Mouse (Mus musculus) limb, embryonic 15.5 days (tissue): ENCODE data around the gene Arhgap4. TPM values are rescaled to one million over a fixed set of nuclear protein-coding genes. Genes with fewer than 3 reads are reported as not detected.
A peak's percentile ranks its signal among the peaks of the same experiment; 100 is the strongest.

Source experiments
- ATAC-seq: fragments of 200-750 bp; cut with Nextera tagmentation; 2 replicates; pipeline ENCODE4 v1.8.0; 2017; ENCODE audit warnings: low read depth, moderate TSS enrichment; ENCODE audit not compliant: insufficient number of reproducible peaks, low FRiP score, low TSS enrichment
- H3K27ac ChIP-seq: fragments of 300-500 bp; sonication (generic); 2 replicates; pipeline ENCODE4 v1.5.1; 2015; ENCODE audit warnings: moderate library complexity, mild to moderate bottlenecking, inconsistent platforms
- H3K27me3 ChIP-seq: fragments of 300-500 bp; sonication (generic); 2 replicates; pipeline ENCODE4 v1.6.1; 2015; ENCODE audit warnings: inconsistent platforms
- H3K36me3 ChIP-seq: fragments of 300-500 bp; sonication (generic); 2 replicates; pipeline ENCODE4 v1.6.1; 2015; ENCODE audit warnings: inconsistent platforms
- H3K4me1 ChIP-seq: fragments of 300-500 bp; sonication (generic); 2 replicates; pipeline ENCODE4 v1.6.1; 2015; ENCODE audit warnings: inconsistent platforms
- H3K4me2 ChIP-seq: fragments of 300-500 bp; sonication (generic); 2 replicates; pipeline ENCODE4 v1.6.1; 2015; ENCODE audit warnings: mild to moderate bottlenecking, inconsistent platforms
- H3K4me3 ChIP-seq: fragments of 300-500 bp; sonication (generic); 2 replicates; pipeline ENCODE4 v1.5.1; 2015; ENCODE audit warnings: mild to moderate bottlenecking, inconsistent platforms
- H3K9ac ChIP-seq: fragments of 300-500 bp; sonication (generic); 2 replicates; pipeline ENCODE4 v1.6.1; 2015; ENCODE audit warnings: inconsistent platforms
- H3K9me3 ChIP-seq: fragments of 300-500 bp; sonication (generic); 2 replicates; pipeline ENCODE4 v1.6.1; 2016; ENCODE audit warnings: inconsistent platforms
- WGBS: fragments of 180-500 bp; shearing (Covaris S2); methylation state at CpG from one replicate; pipeline ENCODE4 v1.1.7; 2015; 5-methylcytosine and 5-hydroxymethylcytosine counted together
- polyA plus RNA-seq: library from polyadenylated mRNA; unstranded; fragments of >200 nt; fragmentation: Nextera tagmentation; extraction: Ambion mirVana; gene quantifications from 2 replicates; pipeline ENCODE4 v1.2.1, GENCODE M21; 2015

Arhgap4 gene
- polyA plus RNA-seq, 1 experiment from 2014 or later = 3.6 TPM

DNA sequence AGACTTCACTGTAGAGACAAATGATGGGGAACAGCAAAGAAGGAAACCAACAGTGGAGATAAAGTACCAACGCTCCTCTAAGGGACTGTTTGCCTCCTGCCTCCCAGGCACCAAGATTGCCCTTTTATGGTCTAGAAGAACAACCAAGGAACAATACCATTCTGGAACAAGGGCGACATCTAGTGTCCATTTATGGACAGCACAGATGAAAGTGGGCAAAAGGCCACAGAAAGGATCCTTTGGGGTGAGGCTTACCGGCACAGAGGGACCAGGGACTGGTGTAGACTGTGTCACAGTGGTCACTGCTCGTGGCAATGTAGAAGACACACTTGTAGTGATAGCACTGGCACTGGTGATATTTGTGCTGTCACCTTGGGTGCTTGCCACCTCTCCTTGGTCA lies 27.0 kb upstream of the Arhgap4 start:
- H3K4me1 ChIP-seq = no peaks in the 10 kb centered on the region
- 33% methylated on average over 4 of the region's 4 CpGs for WGBS
- H3K27ac ChIP-seq = no peak overlapping the region
- no peak for ATAC-seq
- H3K4me3 ChIP-seq = no peak overlapping the region
- no peak overlapping the region for H3K4me2 ChIP-seq
- peaks cover 93% of the 10 kb centered on the region for H3K36me3 ChIP-seq
- H3K9me3 ChIP-seq = no peaks in the 10 kb centered on the region
- H3K27me3 ChIP-seq = no peaks in the 10 kb centered on the region
- no peak overlapping the region for H3K9ac ChIP-seq

DNA sequence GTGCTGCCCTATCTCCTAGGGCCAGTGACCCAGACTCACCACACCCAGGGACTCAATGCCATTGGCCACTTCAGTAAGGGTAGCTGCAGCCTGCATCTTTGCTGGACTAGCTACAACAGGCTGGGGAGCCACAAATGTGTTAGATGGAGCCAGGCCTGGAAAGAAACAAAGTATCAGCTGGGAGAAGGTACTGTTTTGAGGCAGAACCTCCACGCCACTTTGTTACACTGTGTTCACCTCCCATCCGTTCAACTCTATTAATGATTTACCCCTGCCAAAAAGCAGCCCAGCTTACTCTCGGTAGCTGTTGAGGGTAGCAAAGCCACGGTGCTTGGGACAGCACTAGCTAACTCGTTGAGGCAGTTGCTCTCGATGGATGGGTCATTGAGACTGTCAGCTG lies 25.2 kb upstream of the Arhgap4 start:
- no peak overlapping the region for H3K4me2 ChIP-seq
- no peaks in the 10 kb centered on the region for H3K4me1 ChIP-seq
- no peak overlapping the region for H3K27ac ChIP-seq
- no peaks in the 10 kb centered on the region for H3K27me3 ChIP-seq
- no peaks in the 10 kb centered on the region for H3K9me3 ChIP-seq
- H3K4me3 ChIP-seq = no peak overlapping the region
- H3K9ac ChIP-seq = no peak overlapping the region
- H3K36me3 ChIP-seq = peaks cover 84% of the 10 kb centered on the region
- 77% methylated on average over 6 of the region's 6 CpGs for WGBS
- no peak for ATAC-seq

DNA sequence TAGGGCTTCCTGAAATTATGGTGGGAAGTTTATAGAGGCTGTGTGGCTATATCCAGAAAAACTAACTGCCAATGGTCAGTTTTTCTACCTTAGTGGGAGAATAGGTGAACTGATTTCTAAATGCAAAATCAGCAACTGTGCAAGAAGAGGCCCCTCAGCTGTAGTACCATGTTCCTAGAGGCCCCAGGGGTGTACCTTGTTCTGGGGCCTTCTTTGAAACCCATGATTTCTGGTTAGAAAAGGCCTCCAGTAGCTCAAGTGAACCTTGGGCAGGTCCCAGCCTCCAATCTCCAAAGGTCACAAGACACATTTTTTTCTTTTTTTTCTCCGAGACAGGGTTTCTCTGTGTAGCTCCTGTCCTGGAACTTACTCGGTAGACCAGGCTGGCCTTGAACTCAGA lies 20.6 kb upstream of the Arhgap4 start:
- Histone ChIP-seq H3K4me2 (no peak overlapping the region), H3K36me3 (peaks cover 47% of the 10 kb centered on the region), H3K27me3 (no peaks in the 10 kb centered on the region), H3K9me3 (no peaks in the 10 kb centered on the region), H3K4me3 (no peak overlapping the region), H3K27ac (no peak overlapping the region), H3K9ac (no peak overlapping the region), H3K4me1 (no peaks in the 10 kb centered on the region)
- ATAC-seq = no peak
- 92% methylated on average over 2 of the region's 2 CpGs for WGBS

DNA sequence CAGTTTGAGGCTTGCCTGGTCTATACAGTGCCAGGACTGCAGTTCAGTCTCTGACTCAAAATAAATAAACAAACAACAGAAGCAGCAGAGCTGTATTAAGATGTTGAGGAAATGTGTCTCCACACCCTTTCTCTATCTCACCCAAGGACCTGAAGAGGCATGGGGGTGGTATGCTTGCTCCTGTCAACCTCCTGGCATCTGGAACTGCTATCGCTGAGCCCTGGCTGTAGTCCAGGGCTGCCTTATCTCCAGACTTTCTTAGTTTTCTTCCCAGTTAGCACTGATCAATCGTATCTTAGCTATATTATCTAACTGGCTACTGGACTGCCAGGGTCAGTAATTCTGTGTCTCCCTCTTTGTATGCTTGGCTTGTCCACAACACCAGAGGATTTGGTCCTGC lies 20.2 kb upstream of the Arhgap4 start:
- Histone ChIP-seq H3K9ac (no peak overlapping the region), H3K36me3 (peaks cover 42% of the 10 kb centered on the region), H3K9me3 (no peaks in the 10 kb centered on the region), H3K4me2 (no peak overlapping the region), H3K27me3 (no peaks in the 10 kb centered on the region), H3K4me3 (no peak overlapping the region), H3K27ac (no peak overlapping the region), H3K4me1 (no peaks in the 10 kb centered on the region)
- no peak for ATAC-seq
- WGBS = 88% methylated on average over 2 of the region's 2 CpGs

DNA sequence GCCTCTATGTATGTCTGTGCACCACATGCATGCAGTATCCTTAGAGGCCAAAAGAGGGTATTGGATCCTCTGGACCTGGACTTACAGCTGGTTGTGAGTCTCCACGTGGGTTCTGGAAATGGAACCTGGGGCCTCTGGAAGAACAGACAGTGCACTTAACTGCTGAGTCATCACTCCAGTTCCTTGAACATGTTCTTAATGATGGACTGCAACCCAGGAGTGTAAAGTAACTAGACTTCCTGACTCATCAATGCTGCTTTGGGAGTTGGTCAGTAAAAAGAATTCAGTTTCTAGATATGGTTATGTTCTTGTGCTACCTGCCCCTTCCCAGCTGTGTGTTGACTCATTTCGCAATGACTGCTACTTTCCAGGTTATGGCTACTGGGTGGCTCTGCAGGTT lies 10.2 kb upstream of the Arhgap4 start:
- Histone ChIP-seq H3K4me3 (no peak overlapping the region), H3K27ac (no peak overlapping the region), H3K9me3 (no peaks in the 10 kb centered on the region), H3K4me1 (no peaks in the 10 kb centered on the region), H3K4me2 (no peak overlapping the region), H3K27me3 (no peaks in the 10 kb centered on the region), H3K36me3 (no peaks in the 10 kb centered on the region), H3K9ac (no peak overlapping the region)
- WGBS = 66% methylated on average over 2 of the region's 2 CpGs
- no peak for ATAC-seq

DNA sequence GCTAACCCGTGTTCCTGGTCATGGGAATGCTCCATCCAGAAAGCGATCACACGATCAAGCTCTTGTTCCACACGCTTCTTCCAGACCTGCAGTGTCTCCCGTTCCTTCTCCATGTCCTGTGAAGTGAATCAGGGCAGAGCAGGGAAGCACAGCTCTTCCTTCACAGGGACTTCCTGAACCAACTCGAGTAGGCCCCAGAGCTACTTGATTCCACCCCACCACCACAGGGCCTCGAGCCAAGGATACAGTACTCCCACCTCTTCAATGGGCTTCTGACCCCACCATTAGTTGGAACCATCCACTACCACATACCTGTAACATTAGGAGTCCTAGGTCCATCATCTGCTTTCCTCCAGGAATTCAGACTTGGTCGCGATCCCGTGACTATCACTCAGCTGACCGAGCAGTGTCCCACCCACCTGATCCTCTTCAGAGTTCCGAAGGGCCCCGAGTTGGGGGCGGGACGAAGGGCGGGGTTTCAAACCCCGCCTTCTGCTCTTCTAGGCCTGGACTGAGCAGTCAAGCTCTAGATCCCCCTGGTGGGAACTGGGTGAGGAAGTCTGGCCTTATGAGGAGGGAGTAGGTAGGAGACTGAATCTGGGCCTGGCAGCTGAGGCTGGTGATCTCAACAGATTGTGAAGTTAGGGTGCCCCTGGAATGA lies 8.9 kb upstream of the Arhgap4 start, which contains the start of gene Renbp:
Gene Renbp (minus strand): TSS at position 449 of the 661 bp plus-strand sequence.
- 42% methylated on average over 17 of the region's 17 CpGs for WGBS
- Histone ChIP-seq H3K36me3 (no peaks in the 10 kb centered on the region), H3K4me2 (peak within 1 kb of the TSS; percentile 30), H3K9ac (no peak within 1 kb of the TSS), H3K4me1 (no peaks in the 10 kb centered on the region), H3K27ac (no peak within 1 kb of the TSS), H3K9me3 (no peaks in the 10 kb centered on the region), H3K27me3 (no peaks in the 10 kb centered on the region), H3K4me3 (peak within 1 kb of the TSS; percentile 37)
- peak; percentile 75; the same call in 1 of the 2 replicates for ATAC-seq

DNA sequence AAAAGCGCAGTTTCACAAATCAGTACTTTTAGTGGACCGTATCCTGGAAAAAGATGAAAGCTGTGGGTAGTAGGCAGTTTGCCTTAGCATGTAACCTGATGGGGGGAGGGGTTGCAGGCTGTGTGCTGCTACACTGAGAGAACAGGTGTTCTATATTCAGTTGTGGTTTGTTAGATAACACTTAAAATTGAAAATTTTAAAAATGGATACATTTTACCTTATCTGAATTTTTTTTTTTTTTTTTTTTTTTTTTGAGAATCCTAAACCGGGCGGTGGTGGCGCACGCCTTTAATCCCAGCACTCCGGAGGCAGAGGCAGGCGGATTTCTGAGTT lies 846 bp upstream of the Arhgap4 start:
- no peak overlapping the region; the same call in 1 of the 2 replicates for H3K27ac ChIP-seq
- H3K4me2 ChIP-seq = peak overlapping the region; percentile 56
- H3K9me3 ChIP-seq = no peaks in the 10 kb centered on the region
- peak overlapping the region; percentile 26; the same call in 1 of the 2 replicates for H3K9ac ChIP-seq
- ATAC-seq = no peak
- 0 out of 2 replicates have a peak, but pooled peaks cover 2% of the 10 kb centered on the region for H3K27me3 ChIP-seq
- 75% methylated on average over 8 of the region's 8 CpGs for WGBS
- no peaks in the 10 kb centered on the region for H3K4me1 ChIP-seq
- peaks cover 16% of the 10 kb centered on the region; the same call in 1 of the 2 replicates for H3K36me3 ChIP-seq
- peak overlapping the region; percentile 57 for H3K4me3 ChIP-seq

DNA sequence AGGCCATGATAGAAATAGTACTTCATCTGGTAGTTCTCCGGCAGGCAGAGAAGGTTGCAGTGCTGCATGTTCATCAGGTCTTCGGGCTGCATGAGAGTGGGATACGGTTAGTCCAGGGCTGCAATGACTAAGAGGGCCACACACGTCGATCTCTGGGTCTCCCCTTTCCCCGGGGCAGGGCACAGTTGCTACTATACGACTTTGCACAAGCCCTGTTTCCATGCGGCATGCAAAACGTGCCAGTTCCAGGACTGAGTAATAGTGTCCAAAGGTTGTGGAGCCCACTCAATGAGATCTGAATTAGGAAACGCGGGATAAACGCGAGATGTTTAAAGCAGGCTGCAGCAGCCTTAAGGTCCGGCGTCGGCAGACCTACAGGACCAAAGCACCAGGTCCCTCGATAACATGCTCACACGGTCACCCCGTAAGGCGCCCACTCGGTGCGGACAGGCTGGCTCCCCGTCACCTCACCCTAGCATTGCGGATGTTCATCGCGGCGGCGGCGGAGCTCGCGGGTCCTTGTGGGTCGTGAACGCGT lies 316 bp downstream of the Arhgap4 start:
- Histone ChIP-seq H3K4me3 (peak overlapping the region; percentile 57), H3K4me1 (no peaks in the 10 kb centered on the region), H3K9ac (peak overlapping the region; percentile 47), H3K9me3 (no peaks in the 10 kb centered on the region), H3K27ac (peak overlapping the region; percentile 77), H3K27me3 (0 out of 2 replicates have a peak, but pooled peaks cover 2% of the 10 kb centered on the region), H3K36me3 (peaks cover 21% of the 10 kb centered on the region; the same call in 1 of the 2 replicates), H3K4me2 (peak overlapping the region; percentile 56)
- peak; percentile 22; the same call in 1 of the 2 replicates for ATAC-seq
- WGBS = 22% methylated on average over 34 of the region's 34 CpGs

DNA sequence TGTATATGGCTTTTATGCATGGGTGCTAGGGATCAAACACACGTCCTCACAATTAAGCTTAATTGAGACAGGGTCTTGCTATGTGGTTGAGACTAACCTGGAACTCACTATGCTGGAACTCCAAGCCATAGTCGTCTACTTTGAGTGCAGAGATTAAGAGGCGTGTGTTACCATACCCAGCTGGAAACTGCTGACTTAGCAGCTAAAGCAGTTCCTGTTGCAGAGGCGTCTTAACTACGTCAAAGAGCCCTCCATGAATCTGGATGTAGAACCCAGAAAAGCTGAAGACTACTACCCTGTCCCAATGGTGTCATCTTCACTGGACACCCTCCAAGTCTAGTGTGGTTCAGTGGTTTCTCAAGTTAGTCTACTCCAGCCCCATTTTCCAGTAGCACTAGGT lies 3.0 kb downstream of the Arhgap4 start:
- H3K4me3 ChIP-seq = no peak overlapping the region
- H3K9me3 ChIP-seq = no peaks in the 10 kb centered on the region
- 0 out of 2 replicates have a peak, but pooled peaks cover 2% of the 10 kb centered on the region for H3K27me3 ChIP-seq
- no peak overlapping the region for H3K4me2 ChIP-seq
- ATAC-seq = no peak
- 85% methylated on average over 5 of the region's 5 CpGs for WGBS
- H3K9ac ChIP-seq = no peak overlapping the region
- H3K4me1 ChIP-seq = no peaks in the 10 kb centered on the region
- peaks cover 21% of the 10 kb centered on the region; the same call in 1 of the 2 replicates for H3K36me3 ChIP-seq
- H3K27ac ChIP-seq = no peak overlapping the region

DNA sequence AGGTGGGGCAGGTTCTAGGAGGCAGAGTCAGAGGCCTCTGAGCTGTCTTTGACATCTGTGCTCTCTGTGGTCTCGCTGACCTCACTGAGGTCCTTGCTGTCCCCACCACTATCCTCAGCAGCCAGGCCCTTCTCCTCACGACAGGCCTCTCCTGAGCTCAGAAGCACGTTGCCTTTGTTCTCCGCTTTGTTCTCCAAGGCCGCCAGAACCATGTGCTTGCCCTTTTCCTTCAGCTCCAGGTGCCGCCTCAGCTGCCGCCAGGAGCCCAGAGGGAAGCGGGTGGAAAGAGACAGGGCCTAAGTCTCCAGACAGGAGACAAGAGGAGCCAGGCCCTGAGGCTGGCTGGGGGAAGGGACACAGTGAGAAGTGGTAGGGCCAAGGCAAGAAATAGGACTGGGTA lies 4.7 kb downstream of the Arhgap4 start:
- no peaks in the 10 kb centered on the region for H3K9me3 ChIP-seq
- H3K4me1 ChIP-seq = no peaks in the 10 kb centered on the region
- 80% methylated on average over 8 of the region's 8 CpGs for WGBS
- H3K4me3 ChIP-seq = no peak overlapping the region
- H3K27me3 ChIP-seq = 0 out of 2 replicates have a peak, but pooled peaks cover 1% of the 10 kb centered on the region
- no peak for ATAC-seq
- peaks cover 21% of the 10 kb centered on the region; the same call in 1 of the 2 replicates for H3K36me3 ChIP-seq
- H3K9ac ChIP-seq = no peak overlapping the region
- H3K27ac ChIP-seq = no peak overlapping the region
- H3K4me2 ChIP-seq = no peak overlapping the region

DNA sequence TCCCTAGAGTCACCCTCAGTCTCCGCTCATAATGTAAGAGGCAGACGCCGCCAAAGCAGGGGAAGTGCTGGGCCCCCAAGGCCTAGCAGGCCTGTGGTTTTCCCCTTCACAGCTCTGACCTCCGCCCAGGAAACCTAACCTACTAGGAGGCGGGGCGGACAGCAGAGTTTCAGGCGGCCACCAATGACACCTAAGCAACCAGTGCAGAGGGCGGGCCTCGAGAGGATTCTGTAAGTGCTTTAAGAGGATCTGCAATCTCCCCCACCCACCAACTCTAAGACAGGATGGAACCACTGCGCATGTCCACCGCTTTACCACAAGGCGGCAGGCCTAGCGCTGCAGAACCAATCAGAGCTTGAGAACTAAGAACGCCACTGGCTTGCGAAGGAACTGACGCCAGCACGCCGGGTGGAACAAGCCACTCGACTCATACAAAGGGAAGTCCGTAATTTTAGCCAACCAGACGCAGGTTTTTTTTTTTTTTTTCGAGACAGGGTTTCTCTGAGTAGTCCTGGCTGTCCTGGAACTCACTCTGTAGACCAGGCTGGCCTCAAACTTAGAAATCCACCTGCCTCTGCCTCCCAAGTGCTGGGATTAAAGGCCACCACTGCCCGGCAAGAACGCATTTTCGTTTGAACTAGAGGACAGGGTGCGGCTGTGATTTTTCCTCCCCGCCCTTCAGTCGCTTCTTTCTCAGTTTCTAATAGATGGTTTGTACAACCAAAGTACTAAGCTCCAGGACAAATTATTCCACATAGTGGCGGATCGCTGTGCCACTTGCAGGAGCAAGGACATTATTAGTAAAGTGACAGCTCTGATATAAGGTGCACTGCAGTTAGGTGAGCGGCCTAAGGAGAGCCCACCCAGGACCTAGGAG lies 6.6 kb downstream of the Arhgap4 start:
- 28% methylated on average over 31 of the region's 31 CpGs for WGBS
- Histone ChIP-seq H3K36me3 (peaks cover 21% of the 10 kb centered on the region; the same call in 1 of the 2 replicates), H3K4me3 (peak overlapping the region; percentile 29), H3K27ac (peak overlapping the region; percentile 80), H3K4me1 (peaks cover 3% of the 10 kb centered on the region; the same call in 1 of the 2 replicates), H3K9me3 (no peaks in the 10 kb centered on the region), H3K9ac (no peak overlapping the region), H3K27me3 (0 out of 2 replicates have a peak, but pooled peaks cover 9% of the 10 kb centered on the region), H3K4me2 (peak overlapping the region; percentile 36)
- peak; percentile 93 for ATAC-seq
